Mouse (Mus musculus) spleen, adult 2 months (tissue): ENCODE data around the gene Marc2. TPM values are rescaled to one million over a fixed set of nuclear protein-coding genes. Genes with fewer than 3 reads are reported as not detected.

Source experiments
- DNase-seq, 2 experiments: peaks; one replicate each; pipeline versions ENCODE4 v3.0.0 to v3.0.0-alpha.2; 2012 to 2021; ENCODE audit warnings: low spot score in 2 of 2, low read depth in 1 of 2
- H3K27ac ChIP-seq: fragments of 200-500 bp; 2 replicates; pipeline ENCODE4 v1.5.1; 2012; ENCODE audit warnings: low read length, inconsistent platforms; ENCODE audit not compliant: insufficient read depth
- H3K27me3 ChIP-seq: fragments of 200-500 bp; 2 replicates; pipeline ENCODE4 v1.6.1; 2012; ENCODE audit warnings: mild to moderate bottlenecking, moderate library complexity, low read length, inconsistent platforms; ENCODE audit not compliant: control insufficient read depth, insufficient read depth
- H3K36me3 ChIP-seq: fragments of 200-500 bp; 2 replicates; pipeline ENCODE4 v1.6.1; 2012; ENCODE audit warnings: mild to moderate bottlenecking, low read length, inconsistent platforms; ENCODE audit not compliant: control insufficient read depth, insufficient read depth
- H3K4me1 ChIP-seq: fragments of 200-500 bp; 2 replicates; pipeline ENCODE4 v1.6.1; 2011; ENCODE audit warnings: inconsistent platforms; ENCODE audit not compliant: control insufficient read depth, insufficient read depth, insufficient read length
- H3K4me3 ChIP-seq: fragments of 200-500 bp; 2 replicates; pipeline ENCODE4 v1.5.1; 2011; ENCODE audit warnings: mild to moderate bottlenecking, inconsistent platforms; ENCODE audit not compliant: insufficient read depth, insufficient read length; ENCODE audit errors: extremely low read depth
- CTCF ChIP-seq: fragments of 200-500 bp; IDR thresholded peaks from 2 replicates; pipeline ENCODE4 v1.5.1; 2011; ENCODE audit warnings: mild to moderate bottlenecking, inconsistent platforms; ENCODE audit not compliant: insufficient read depth, insufficient read length, insufficient replicate concordance; ENCODE audit errors: extremely low read depth
- POLR2A ChIP-seq: fragments of 200-500 bp; IDR thresholded peaks from 2 replicates; pipeline ENCODE4 v1.6.1; 2011; ENCODE audit warnings: low read depth, low read length, inconsistent platforms
- WGBS: fragments of 180-500 bp; shearing (Covaris S2); methylation state at CpG from one replicate; pipeline ENCODE4 v1.1.7; 2018; 5-methylcytosine and 5-hydroxymethylcytosine counted together
- polyA plus RNA-seq: library from polyadenylated mRNA; depleted of rRNA; stranded (reverse); fragments of >200 nt; gene quantifications from 2 replicates; pipeline ENCODE4 v1.2.3, GENCODE M21; 2012

Gene Marc2
- polyA plus RNA-seq, 1 experiment, result 52.4 TPM

DNA sequence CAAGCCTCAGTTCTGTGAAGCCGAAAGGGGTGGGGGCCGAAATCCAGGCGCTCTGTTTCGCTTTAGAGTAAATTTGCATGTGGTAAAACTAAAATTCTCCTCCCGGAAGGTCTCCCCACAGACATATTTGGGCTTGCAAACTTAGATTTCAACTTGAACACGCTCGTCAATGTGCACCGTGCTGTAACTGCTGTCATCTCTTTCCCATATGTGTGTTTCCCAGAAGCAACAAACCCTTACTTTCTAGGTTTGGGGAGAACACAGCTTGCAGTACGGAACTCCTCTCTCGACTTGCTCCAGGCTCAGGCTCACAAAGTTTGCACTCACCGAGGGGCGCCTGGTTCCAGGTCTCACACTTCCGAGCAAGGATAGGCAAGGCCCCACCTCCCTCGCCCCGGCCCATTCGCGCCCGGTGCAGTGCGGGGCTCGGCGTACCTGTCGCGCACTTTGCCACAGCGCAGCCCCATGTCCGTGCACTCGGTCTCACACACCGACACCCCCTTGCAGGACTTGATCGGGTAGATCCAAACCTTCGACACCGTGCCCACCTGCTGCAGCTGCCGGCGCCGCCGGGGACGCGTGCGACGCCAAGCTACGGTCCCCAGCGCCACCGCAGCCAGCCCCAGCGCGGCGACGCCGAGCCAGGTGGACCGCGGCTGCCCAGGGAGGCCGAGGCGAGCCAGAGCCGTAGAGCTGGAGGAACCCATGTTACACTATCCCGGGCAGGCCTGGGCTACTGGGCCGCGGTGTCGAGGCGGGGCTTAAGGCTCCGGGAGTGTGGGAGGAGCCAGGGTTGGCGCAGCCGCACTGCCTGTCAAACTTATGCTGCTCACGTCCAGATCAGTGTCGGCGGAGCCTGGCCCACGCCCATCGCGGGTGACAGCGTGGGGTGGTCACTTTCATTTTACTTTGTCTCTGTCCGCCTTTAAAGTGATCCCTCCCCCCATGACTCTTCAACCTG is 860 bp downstream of the Marc2 start:
- Histone ChIP-seq H3K4me1 (peaks cover 20% of the 10 kb centered on the region), H3K27me3 (no peaks in the 10 kb centered on the region), H3K4me3 (peak overlapping the region; percentile 78), H3K36me3 (peaks cover 4% of the 10 kb centered on the region), H3K27ac (peak overlapping the region; percentile 82)
- TF ChIP-seq POLR2A, result peak; percentile 82
- TF ChIP-seq CTCF, result no peak
- under 1% methylated on average over 67 of the region's 67 CpGs for WGBS
- DNase-seq, result peak; percentile 64 to 87

DNA sequence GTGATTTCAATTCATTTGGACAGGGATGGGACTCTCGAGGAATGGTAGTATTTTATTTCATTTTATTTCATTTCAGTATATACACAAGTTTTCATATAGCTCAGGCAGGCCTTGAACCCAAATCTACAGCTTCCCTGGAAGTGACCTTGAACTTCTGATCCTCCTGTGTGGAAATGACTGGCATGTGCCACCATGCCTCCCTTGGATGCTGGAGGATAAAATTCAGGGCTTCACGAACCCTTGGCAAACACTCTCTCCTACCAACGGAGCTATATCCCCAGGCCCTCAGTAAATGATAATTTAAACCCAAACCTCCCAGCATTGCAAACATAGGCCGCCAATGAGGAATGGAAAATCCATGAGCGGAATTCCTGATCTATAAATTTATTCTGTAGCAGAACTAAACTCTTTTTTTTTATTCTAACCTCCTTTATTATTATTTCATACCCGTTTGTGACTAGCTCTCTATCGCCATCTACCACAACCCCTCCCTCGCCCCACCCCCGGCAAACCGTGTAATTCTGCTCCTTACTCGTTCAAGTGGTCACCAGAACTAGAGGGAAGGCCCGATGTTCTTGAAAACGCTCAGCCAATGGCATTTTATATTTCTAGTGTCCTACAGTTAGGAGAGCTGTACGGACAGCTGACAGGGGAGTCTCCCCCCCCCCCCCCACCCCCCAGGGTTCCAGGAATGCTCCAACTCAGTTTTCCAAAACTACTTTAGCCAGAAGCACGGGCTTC is 1.8 kb downstream of the Marc2 start:
- 19% methylated on average over 15 of the region's 15 CpGs for WGBS
- H3K36me3 ChIP-seq, result peaks cover 10% of the 10 kb centered on the region
- peak overlapping the region; percentile 78; the same call in 1 of the 2 replicates for H3K4me3 ChIP-seq
- peaks cover 20% of the 10 kb centered on the region for H3K4me1 ChIP-seq
- H3K27ac ChIP-seq, result 0 out of 2 replicates have a peak overlapping the region, but pooled peaks have one; percentile 82
- no peak for DNase-seq
- H3K27me3 ChIP-seq, result no peaks in the 10 kb centered on the region
- TF ChIP-seq POLR2A, result no peak
- TF ChIP-seq CTCF, result no peak

DNA sequence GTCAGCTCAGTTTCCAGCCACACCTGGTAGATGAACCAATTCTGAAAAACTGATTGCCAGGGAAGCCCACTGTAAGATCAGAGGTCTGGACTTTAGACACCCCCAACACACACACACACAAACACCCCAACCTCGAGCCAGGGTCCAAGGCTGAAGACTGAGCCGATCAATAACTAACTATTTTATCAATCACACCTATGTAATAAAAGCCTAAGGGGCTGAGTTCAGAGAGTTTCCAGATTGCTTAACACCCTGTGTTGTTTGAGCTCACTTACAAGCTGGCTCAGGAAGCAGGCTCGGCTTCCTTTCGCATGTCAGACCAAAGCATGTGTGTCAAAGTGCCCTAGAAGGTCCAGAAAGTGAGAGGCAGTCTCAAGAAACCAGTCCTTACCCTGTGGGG is 8.6 kb downstream of the Marc2 start:
- Histone ChIP-seq H3K27me3 (no peaks in the 10 kb centered on the region), H3K4me1 (peaks cover 5% of the 10 kb centered on the region; the same call in 1 of the 2 replicates), H3K27ac (no peak overlapping the region), H3K36me3 (peaks cover 29% of the 10 kb centered on the region), H3K4me3 (no peak overlapping the region)
- TF ChIP-seq POLR2A (no peak), CTCF (no peak)
- no peak for DNase-seq
- WGBS, result 75% methylated on average over 4 of the region's 4 CpGs

DNA sequence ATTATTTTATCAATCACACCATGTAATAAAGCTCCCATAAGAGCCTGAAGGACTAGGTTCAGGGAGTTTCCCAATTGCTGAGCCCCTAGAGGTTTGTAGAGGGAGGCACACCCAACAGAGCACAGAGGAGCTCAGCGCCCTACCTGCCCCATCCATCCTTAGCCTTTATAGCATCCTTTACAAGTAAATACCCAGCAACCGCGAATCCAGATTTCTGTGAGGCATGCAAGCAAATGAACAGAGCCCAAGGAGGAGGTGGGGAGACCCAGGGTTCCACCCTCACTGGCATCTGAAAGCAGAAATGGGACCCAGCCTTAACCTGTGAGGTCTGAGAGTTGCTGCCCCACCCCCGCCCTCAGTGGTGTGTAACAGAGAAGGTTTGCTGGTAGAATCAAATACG is 9.9 kb downstream of the Marc2 start:
- Histone ChIP-seq H3K4me1 (no peaks in the 10 kb centered on the region), H3K36me3 (peaks cover 38% of the 10 kb centered on the region), H3K4me3 (no peak overlapping the region), H3K27ac (no peak overlapping the region), H3K27me3 (no peaks in the 10 kb centered on the region)
- TF ChIP-seq CTCF (no peak), POLR2A (no peak)
- no peak for DNase-seq
- 92% methylated on average over 5 of the region's 5 CpGs for WGBS

DNA sequence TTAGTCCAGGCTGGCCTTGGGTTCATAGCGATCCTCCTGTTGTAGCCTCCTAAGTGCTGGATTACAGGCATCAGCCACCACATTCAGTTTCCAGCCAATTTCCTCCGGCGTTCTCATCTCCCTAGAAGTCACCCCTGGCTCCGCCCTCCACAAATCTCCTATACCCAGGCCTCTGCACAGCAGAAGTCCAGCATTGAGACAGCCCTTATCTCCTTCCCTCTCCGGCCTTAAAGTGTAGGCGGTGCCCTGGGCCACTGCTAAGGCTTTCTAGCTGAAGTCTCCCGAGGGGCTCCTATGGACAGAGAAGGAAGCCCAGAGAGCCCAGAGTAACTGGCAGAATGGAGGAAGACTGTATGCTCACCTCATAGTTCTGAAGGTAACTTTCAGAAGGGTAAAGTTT is 12.8 kb downstream of the Marc2 start:
- no peak for DNase-seq
- Histone ChIP-seq H3K4me1 (no peaks in the 10 kb centered on the region), H3K27me3 (no peaks in the 10 kb centered on the region), H3K27ac (no peak overlapping the region), H3K4me3 (no peak overlapping the region), H3K36me3 (peaks cover 30% of the 10 kb centered on the region)
- WGBS, result 98% methylated on average over 7 of the region's 7 CpGs
- no peak for TF ChIP-seq CTCF
- no peak for TF ChIP-seq POLR2A

DNA sequence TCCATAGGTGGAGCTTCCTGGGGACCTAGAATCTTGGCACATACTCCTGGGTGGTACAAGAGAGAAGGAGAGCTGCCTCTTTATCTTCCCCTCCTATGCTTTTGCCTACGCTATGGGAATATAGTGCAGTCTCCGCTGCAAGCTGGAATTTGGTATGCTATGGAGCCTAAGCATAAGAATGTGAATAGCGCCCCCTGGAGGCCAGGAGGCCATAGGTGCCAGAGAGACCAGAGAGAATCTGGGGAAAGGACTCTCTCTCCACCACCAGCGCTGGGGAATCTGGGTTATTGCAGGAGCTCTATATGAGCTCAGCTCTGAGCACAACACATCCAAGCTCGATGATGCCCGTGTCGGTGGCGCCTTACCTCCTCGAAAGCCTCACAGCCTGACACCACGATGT is 14.0 kb downstream of the Marc2 start:
- DNase-seq, result no peak
- WGBS, result 95% methylated on average over 10 of the region's 10 CpGs
- no peak for TF ChIP-seq POLR2A
- TF ChIP-seq CTCF, result peak; percentile 22; the same call in 1 of the 2 replicates
- H3K36me3 ChIP-seq, result peaks cover 28% of the 10 kb centered on the region
- H3K4me1 ChIP-seq, result no peaks in the 10 kb centered on the region
- no peak overlapping the region for H3K4me3 ChIP-seq
- H3K27ac ChIP-seq, result no peak overlapping the region
- no peaks in the 10 kb centered on the region for H3K27me3 ChIP-seq

DNA sequence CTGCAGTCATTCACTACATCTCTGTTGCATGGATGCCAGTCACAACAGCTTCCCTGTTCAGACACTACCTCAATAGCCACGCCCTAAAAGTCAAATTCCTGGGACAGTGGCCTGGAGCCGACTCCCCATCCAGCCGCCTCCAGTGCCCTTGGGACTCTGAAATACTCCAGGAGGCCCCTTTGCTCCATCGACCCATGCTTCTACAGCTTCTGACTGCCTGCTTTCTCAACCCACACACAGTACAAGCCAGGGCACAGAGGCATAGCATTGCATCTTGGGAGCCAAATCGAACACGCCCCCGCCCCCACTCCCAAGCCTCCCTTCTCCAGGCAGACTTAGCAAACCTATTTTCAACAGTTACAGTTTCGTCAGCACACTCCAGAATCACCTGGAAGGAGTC is 16.4 kb downstream of the Marc2 start:
- no peaks in the 10 kb centered on the region for H3K27me3 ChIP-seq
- H3K36me3 ChIP-seq, result peaks cover 24% of the 10 kb centered on the region
- DNase-seq, result no peak
- 90% methylated on average over 8 of the region's 8 CpGs for WGBS
- no peak overlapping the region for H3K4me3 ChIP-seq
- no peaks in the 10 kb centered on the region for H3K4me1 ChIP-seq
- no peak overlapping the region for H3K27ac ChIP-seq
- TF ChIP-seq CTCF (no peak), POLR2A (no peak)
